Mouse (Mus musculus) heart, embryonic 15.5 days (tissue): Measurements from ENCODE around the gene Clec2i. TPM values are rescaled to one million over a fixed set of nuclear protein-coding genes. Genes with fewer than 3 reads are reported as not detected.

Experiments used
- ATAC-seq: fragments of 200-750 bp; cut with Nextera tagmentation; replicated peaks from 2 replicates; pipeline ENCODE4 v1.8.0; 2017; ENCODE audit warnings: low read depth, moderate TSS enrichment; ENCODE audit not compliant: insufficient number of reproducible peaks, insufficient read depth, low FRiP score
- H3K27ac ChIP-seq: fragments of 300-500 bp; sonication (generic); 2 replicates; pipeline ENCODE4 v1.5.1; 2015; ENCODE audit warnings: mild to moderate bottlenecking, inconsistent platforms
- H3K27me3 ChIP-seq: fragments of 300-500 bp; sonication (generic); 2 replicates; pipeline ENCODE4 v1.6.1; 2015; ENCODE audit warnings: inconsistent platforms
- H3K36me3 ChIP-seq: fragments of 300-500 bp; sonication (generic); 2 replicates; pipeline ENCODE4 v1.6.1; 2015; ENCODE audit warnings: mild to moderate bottlenecking, inconsistent platforms
- H3K4me1 ChIP-seq: fragments of 300-500 bp; sonication (generic); replicated peaks from 2 replicates; pipeline ENCODE4 v1.6.1; 2015; ENCODE audit warnings: inconsistent platforms
- H3K4me2 ChIP-seq: fragments of 300-500 bp; sonication (generic); 2 replicates; pipeline ENCODE4 v1.6.1; 2015; ENCODE audit warnings: inconsistent platforms, mild to moderate bottlenecking, moderate library complexity
- H3K4me3 ChIP-seq: fragments of 300-500 bp; sonication (generic); 2 replicates; pipeline ENCODE4 v1.5.1; 2015; ENCODE audit warnings: mild to moderate bottlenecking, inconsistent platforms
- H3K9ac ChIP-seq: fragments of 300-500 bp; sonication (generic); 2 replicates; pipeline ENCODE4 v1.6.1; 2015; ENCODE audit warnings: mild to moderate bottlenecking, inconsistent platforms
- H3K9me3 ChIP-seq: fragments of 300-500 bp; sonication (generic); replicated peaks from 2 replicates; pipeline ENCODE4 v1.6.1; 2016; ENCODE audit warnings: inconsistent platforms
- WGBS: fragments of 180-500 bp; shearing (Covaris S2); methylation state at CpG from one replicate; pipeline ENCODE4 v1.1.7; 2015; ENCODE audit warnings: mixed read lengths; 5-methylcytosine and 5-hydroxymethylcytosine counted together
- polyA plus RNA-seq: library from polyadenylated mRNA; unstranded; fragments of >200 nt; fragmentation: Nextera tagmentation; extraction: Ambion mirVana; gene quantifications from 2 replicates; pipeline ENCODE4 v1.2.1, GENCODE M21; 2015

Clec2i gene
- polyA plus RNA-seq, 1 experiment from 2014 or later: 0.10 TPM

- H3K36me3 ChIP-seq: no peaks in the 10 kb centered on the region
- H3K4me3 ChIP-seq: no peak overlapping the region
- H3K4me1 ChIP-seq: peaks cover 25% of the 10 kb centered on the region
- 0 out of 2 replicates have a peak overlapping the region, but pooled peaks have one; percentile 97 for H3K27ac ChIP-seq
- no peak for ATAC-seq
- no peak overlapping the region for H3K9ac ChIP-seq
- WGBS: 91% methylated on average over 5 of the region's 5 CpGs
- no peaks in the 10 kb centered on the region for H3K27me3 ChIP-seq
- H3K4me2 ChIP-seq: no peak overlapping the region; the same call in 1 of the 2 replicates
- H3K9me3 ChIP-seq: no peaks in the 10 kb centered on the region
Measured at GRCm38 (mm10) chr6:128844586-128845080, 42.8 kb upstream of the Clec2i start.

- Histone ChIP-seq H3K36me3 (no peaks in the 10 kb centered on the region), H3K9me3 (no peaks in the 10 kb centered on the region), H3K27me3 (no peaks in the 10 kb centered on the region), H3K4me2 (0 out of 2 replicates have a peak overlapping the region, but pooled peaks have one; percentile 14), H3K27ac (peak overlapping the region; percentile 34; the same call in 1 of the 2 replicates), H3K9ac (no peak overlapping the region), H3K4me1 (peaks cover 26% of the 10 kb centered on the region), H3K4me3 (no peak overlapping the region)
- ATAC-seq: no peak
- WGBS: 33% methylated on average over 7 of the region's 7 CpGs
Measured at GRCm38 (mm10) chr6:128845319-128845979, 41.9 kb upstream of the Clec2i start.

GRCm38 (mm10) chr6:128845998-128846542 lies 41.3 kb upstream of the Clec2i start:
- Histone ChIP-seq H3K9me3 (no peaks in the 10 kb centered on the region), H3K9ac (no peak overlapping the region), H3K4me2 (no peak overlapping the region), H3K27ac (no peak overlapping the region), H3K27me3 (no peaks in the 10 kb centered on the region), H3K4me1 (peaks cover 31% of the 10 kb centered on the region), H3K36me3 (no peaks in the 10 kb centered on the region), H3K4me3 (no peak overlapping the region)
- ATAC-seq: no peak
- WGBS: 53% methylated on average over 9 of the region's 9 CpGs

- Histone ChIP-seq H3K9me3 (no peaks in the 10 kb centered on the region), H3K36me3 (no peaks in the 10 kb centered on the region), H3K27me3 (no peaks in the 10 kb centered on the region), H3K27ac (no peak overlapping the region), H3K4me1 (peaks cover 26% of the 10 kb centered on the region), H3K4me2 (no peak overlapping the region), H3K4me3 (no peak overlapping the region), H3K9ac (no peak overlapping the region)
- no peak for ATAC-seq
- WGBS: 92% methylated on average over 4 of the region's 4 CpGs
Measured at GRCm38 (mm10) chr6:128847401-128847800, 40.0 kb upstream of the Clec2i start.

GRCm38 (mm10) chr6:128849902-128850301 lies 37.5 kb upstream of the Clec2i start:
- Histone ChIP-seq H3K4me2 (no peak overlapping the region), H3K9ac (no peak overlapping the region), H3K4me3 (no peak overlapping the region), H3K36me3 (no peaks in the 10 kb centered on the region), H3K27me3 (no peaks in the 10 kb centered on the region; the same call in 1 of the 2 replicates), H3K9me3 (no peaks in the 10 kb centered on the region), H3K27ac (no peak overlapping the region), H3K4me1 (peaks cover 17% of the 10 kb centered on the region)
- no peak for ATAC-seq
- 55% methylated on average over 2 of the region's 2 CpGs for WGBS

GRCm38 (mm10) chr6:128850671-128851070 lies 36.7 kb upstream of the Clec2i start:
- no peaks in the 10 kb centered on the region for H3K9me3 ChIP-seq
- 29% methylated on average over 2 of the region's 2 CpGs for WGBS
- no peak overlapping the region for H3K9ac ChIP-seq
- H3K36me3 ChIP-seq: no peaks in the 10 kb centered on the region
- peak overlapping the region; percentile 55; the same call in 1 of the 2 replicates for H3K27ac ChIP-seq
- no peak overlapping the region for H3K4me3 ChIP-seq
- H3K4me1 ChIP-seq: peaks cover 13% of the 10 kb centered on the region
- no peak for ATAC-seq
- no peak overlapping the region for H3K4me2 ChIP-seq
- H3K27me3 ChIP-seq: no peaks in the 10 kb centered on the region; the same call in 1 of the 2 replicates

GRCm38 (mm10) chr6:128851151-128851550 lies 36.2 kb upstream of the Clec2i start:
- Histone ChIP-seq H3K27me3 (no peaks in the 10 kb centered on the region; the same call in 1 of the 2 replicates), H3K4me2 (no peak overlapping the region), H3K36me3 (no peaks in the 10 kb centered on the region), H3K27ac (peak overlapping the region; percentile 55; the same call in 1 of the 2 replicates), H3K9ac (no peak overlapping the region), H3K4me3 (no peak overlapping the region), H3K9me3 (no peaks in the 10 kb centered on the region), H3K4me1 (peaks cover 15% of the 10 kb centered on the region)
- no peak for ATAC-seq
- 74% methylated on average over 2 of the region's 2 CpGs for WGBS

- WGBS: 53% methylated on average over 3 of the region's 3 CpGs
- ATAC-seq: no peak
- no peaks in the 10 kb centered on the region for H3K36me3 ChIP-seq
- peaks cover 18% of the 10 kb centered on the region for H3K4me1 ChIP-seq
- H3K4me3 ChIP-seq: no peak overlapping the region
- H3K4me2 ChIP-seq: no peak overlapping the region
- H3K9ac ChIP-seq: no peak overlapping the region
- H3K27me3 ChIP-seq: no peaks in the 10 kb centered on the region; the same call in 1 of the 2 replicates
- no peaks in the 10 kb centered on the region for H3K9me3 ChIP-seq
- H3K27ac ChIP-seq: no peak overlapping the region
Measured at GRCm38 (mm10) chr6:128852766-128853165, 34.6 kb upstream of the Clec2i start.

GRCm38 (mm10) chr6:128854024-128854820 lies 33.2 kb upstream of the Clec2i start:
- 43% methylated on average over 12 of the region's 12 CpGs for WGBS
- Histone ChIP-seq H3K27me3 (no peaks in the 10 kb centered on the region; the same call in 1 of the 2 replicates), H3K4me3 (no peak overlapping the region), H3K9me3 (no peaks in the 10 kb centered on the region), H3K36me3 (no peaks in the 10 kb centered on the region), H3K4me2 (no peak overlapping the region), H3K4me1 (peaks cover 18% of the 10 kb centered on the region), H3K9ac (no peak overlapping the region), H3K27ac (no peak overlapping the region)
- ATAC-seq: no peak; the same call in 1 of the 2 replicates

GRCm38 (mm10) chr6:128854895-128855294 lies 32.5 kb upstream of the Clec2i start:
- H3K36me3 ChIP-seq: no peaks in the 10 kb centered on the region
- H3K4me3 ChIP-seq: no peak overlapping the region
- H3K9ac ChIP-seq: no peak overlapping the region
- H3K4me2 ChIP-seq: no peak overlapping the region
- 90% methylated on average over 3 of the region's 3 CpGs for WGBS
- no peaks in the 10 kb centered on the region for H3K9me3 ChIP-seq
- H3K27me3 ChIP-seq: no peaks in the 10 kb centered on the region; the same call in 1 of the 2 replicates
- H3K4me1 ChIP-seq: peaks cover 18% of the 10 kb centered on the region
- no peak for ATAC-seq
- H3K27ac ChIP-seq: no peak overlapping the region

- H3K4me2 ChIP-seq: no peak overlapping the region
- no peak overlapping the region for H3K9ac ChIP-seq
- H3K9me3 ChIP-seq: no peaks in the 10 kb centered on the region
- H3K27ac ChIP-seq: no peak overlapping the region
- no peak overlapping the region for H3K4me3 ChIP-seq
- H3K27me3 ChIP-seq: no peaks in the 10 kb centered on the region; the same call in 1 of the 2 replicates
- whole genome bisulfite sequencing: 68% methylated on average over 1 of the region's 1 CpGs
- peaks cover 14% of the 10 kb centered on the region for H3K4me1 ChIP-seq
- no peaks in the 10 kb centered on the region for H3K36me3 ChIP-seq
- ATAC-seq: no peak
Measured at GRCm38 (mm10) chr6:128855477-128855876, 31.9 kb upstream of the Clec2i start.
